ENCODE assay signal across 10 mouse cellular contexts in genomic region chr5:122234319-122235195, GRCm38 (mm10). TPM values are rescaled to one million over a fixed set of nuclear protein-coding genes. Genes with fewer than 3 reads are reported as not detected.
A peak's percentile ranks its signal among the peaks of the same experiment; 100 is the strongest.
DNase-seq lines count a peak whose midpoint lies in the region; ATAC-seq and TF ChIP-seq lines count a peak whose summit lies in the region.
"Had no signal": no experiment of that assay in that cellular context is flagged by ENCODE, and none has a peak within 500 bp of the region (broad histone marks: within the 10 kb centered on the region; RNA-seq: fewer than 3 reads in every experiment).

No protein-coding gene starts in this region.

- TF ChIP-seq RAD21 in CH12.LX (IDR thresholded peaks at IDR 0.05; ENCODE audit: low read depth, low read length): no peak; the same call in 1 of the 2 replicates

- H3K27me3 ChIP-seq in heart, postnatal 0 days (ENCODE audit: control insufficient read depth, insufficient read depth, low read length): 0 out of 2 replicates have a peak, but pooled peaks cover 3% of the 10 kb centered on the region
- no peaks in the 10 kb centered on the region for H3K27me3 ChIP-seq in heart, embryonic 11.5 days (ENCODE audit: control insufficient read depth, insufficient read depth, low read length)
- H3K27me3 ChIP-seq in CH12.LX (replicated peaks): no peaks in the 10 kb centered on the region
- H3K27me3 ChIP-seq: neural tube, embryonic 12.5 days; stomach, embryonic 15.5 days had no signal

- no peak overlapping the region; the same call in 1 of the 2 replicates for H3K4me2 ChIP-seq in heart, postnatal 0 days (ENCODE audit: low read depth, low read length)
- H3K4me2 ChIP-seq in heart, embryonic 11.5 days: no peak overlapping the region
- peak overlapping the region; percentile 62 for H3K4me2 ChIP-seq in CH12.LX (ENCODE audit: insufficient read depth, low read depth, poor library complexity, severe bottlenecking)
- H3K4me2 ChIP-seq: neural tube, embryonic 12.5 days; stomach, embryonic 15.5 days had no signal

- H3K9me3 ChIP-seq in heart, postnatal 0 days (replicated peaks; ENCODE audit: control insufficient read depth, low read length): no peaks in the 10 kb centered on the region
- no peaks in the 10 kb centered on the region for H3K9me3 ChIP-seq in heart, embryonic 11.5 days (replicated peaks; ENCODE audit: control insufficient read depth, low read length)
- peaks cover 1% of the 10 kb centered on the region for H3K9me3 ChIP-seq in CH12.LX (replicated peaks; ENCODE audit: low read length)
- H3K9me3 ChIP-seq: neural tube, embryonic 12.5 days; stomach, embryonic 15.5 days had no signal

- WGBS in heart, postnatal 0 days: 72% methylated on average over 9 of the region's 9 CpGs
- WGBS in heart, embryonic 11.5 days (ENCODE audit: insufficient replicate concordance): 77% methylated on average over 9 of the region's 9 CpGs

- in situ Hi-C loops in CH12.LX (cut with MboI; ENCODE audit: low pct_ligation_motif_present, low pct_unique_long_range_greater_than_20kb, low sequenced_read_pairs): no loop called here

- no peak overlapping the region for H3K4me3 ChIP-seq in heart, postnatal 0 days (ENCODE audit: low read depth, low read length)
- no peak overlapping the region for H3K4me3 ChIP-seq in heart, embryonic 11.5 days (ENCODE audit: low read depth, low read length)
- peak overlapping the region; percentile 15 to 42 (median 36) for H3K4me3 ChIP-seq in CH12.LX (replicated peaks in 1 of 3; ENCODE audit: low read depth in 2 of 3, low read length in 2 of 3, poor library complexity in 1 of 3)
- H3K4me3 ChIP-seq: neural tube, embryonic 12.5 days; stomach, embryonic 15.5 days had no signal

- H3K36me3 ChIP-seq in heart, postnatal 0 days (replicated peaks; ENCODE audit: control insufficient read depth, insufficient read depth, low read length): no peaks in the 10 kb centered on the region
- H3K36me3 ChIP-seq in heart, embryonic 11.5 days (ENCODE audit: control insufficient read depth, insufficient read depth, low read length): no peaks in the 10 kb centered on the region; the same call in 1 of the 2 replicates
- H3K36me3 ChIP-seq in CH12.LX (replicated peaks in 1 of 2; ENCODE audit: control insufficient read depth in 1 of 2, insufficient read depth in 1 of 2, low read length in 1 of 2): peaks cover 27 to 67% of the 10 kb centered on the region in 2 experiments
- H3K36me3 ChIP-seq: neural tube, embryonic 12.5 days; stomach, embryonic 15.5 days had no signal

- TF ChIP-seq EP300 in heart, postnatal 0 days (IDR thresholded peaks at IDR 0.05; ENCODE audit: low read depth): no peak
- peak; percentile 65 for TF ChIP-seq EP300 in CH12.LX (IDR thresholded peaks at IDR 0.05; ENCODE audit: low read length)

- no peak overlapping the region for H3K9ac ChIP-seq in heart, postnatal 0 days (replicated peaks; ENCODE audit: low read depth, low read length)
- no peak overlapping the region for H3K9ac ChIP-seq in heart, embryonic 11.5 days (ENCODE audit: low read depth, low read length)
- peak overlapping the region; percentile 74 for H3K9ac ChIP-seq in CH12.LX (ENCODE audit: insufficient read depth, low read depth)
- H3K9ac ChIP-seq: neural tube, embryonic 12.5 days; stomach, embryonic 15.5 days had no signal

- 0 out of 2 replicates have a peak, but pooled peaks have one; percentile 5 for TF ChIP-seq POLR2A in CH12.LX (IDR thresholded peaks at IDR 0.05; ENCODE audit: low read depth, low read length)

- ATAC-seq in heart, postnatal 0 days (ENCODE audit: insufficient read depth, low read depth): no peak
- ATAC-seq in heart, embryonic 11.5 days (replicated peaks; ENCODE audit: insufficient number of reproducible peaks, low FRiP score, low TSS enrichment): no peak

- no peak for TF ChIP-seq CTCF in heart, postnatal 0 days (IDR thresholded peaks at IDR 0.05; ENCODE audit: low read depth)
- no peak for TF ChIP-seq CTCF in CH12.LX (conservative IDR thresholded peaks at IDR 0.05 in 1 of 2, IDR thresholded peaks at IDR 0.05 in 1 of 2; ENCODE audit: low read depth in 2 of 2, low read length in 2 of 2)

- no peaks in the 10 kb centered on the region; the same call in 1 of the 2 replicates for H3K4me1 ChIP-seq in heart, postnatal 0 days (ENCODE audit: control insufficient read depth, insufficient read depth)
- H3K4me1 ChIP-seq in heart, embryonic 11.5 days (ENCODE audit: control insufficient read depth, insufficient read depth, low read length): 0 out of 2 replicates have a peak, but pooled peaks cover 3% of the 10 kb centered on the region
- H3K4me1 ChIP-seq in CH12.LX (ENCODE audit: control insufficient read depth in 1 of 2, insufficient read depth in 2 of 2): peaks cover 34 to 78% of the 10 kb centered on the region in 2 experiments
- H3K4me1 ChIP-seq: neural tube, embryonic 12.5 days; stomach, embryonic 15.5 days had no signal

- no peak for DNase-seq in heart, postnatal 0 days (ENCODE audit: low spot score)
- DNase-seq in CH12.LX (ENCODE audit: extremely low read depth): peak; percentile 85
- DNase-seq in induced T-regulatory cell, adult 2 months (ENCODE audit: low read depth): peak; percentile 83
- peak; percentile 77 to 81 for DNase-seq in spleen, postnatal 36 days (ENCODE audit: low spot score in 2 of 2)
- no peak for DNase-seq in right cerebral cortex, postnatal 14 days
- no peak for DNase-seq in lung, postnatal 10 days
- DNase-seq in heart, postnatal 4 days: no peak

- dilution Hi-C loops in CH12.LX (cut with MboI; ENCODE audit: extremely low pct_ligation_motif_present, extremely low pct_unique_long_range_greater_than_20kb, low sequenced_read_pairs): no loop called here

- peak overlapping the region; percentile 66; the same call in 1 of the 2 replicates for H3K27ac ChIP-seq in heart, postnatal 0 days (ENCODE audit: low read depth)
- H3K27ac ChIP-seq in heart, embryonic 11.5 days (ENCODE audit: low read depth, low read length): no peak overlapping the region
- peak overlapping the region; percentile 98 for H3K27ac ChIP-seq in CH12.LX (ENCODE audit: insufficient read depth, low read depth)
- H3K27ac ChIP-seq: neural tube, embryonic 12.5 days; stomach, embryonic 15.5 days had no signal

- H3K79me2 ChIP-seq in CH12.LX (replicated peaks; ENCODE audit: control insufficient read depth, extremely low read depth, insufficient read depth, poor library complexity, severe bottlenecking): peaks cover 8% of the 10 kb centered on the region

TF ChIP-seq in CH12.LX, 34 proteins besides CTCF, POLR2A, EP300 and RAD21 (continues in another document):
- TF ChIP-seq UBTF (IDR thresholded peaks at IDR 0.05; ENCODE audit: low read depth, low read length) (peak; percentile 61), RCOR1 (conservative IDR thresholded peaks at IDR 0.05; ENCODE audit: low read depth, low read length) (no peak), E2F4 (IDR thresholded peaks at IDR 0.05; ENCODE audit: insufficient replicate concordance, low read depth, low read length) (no peak), USF2 (conservative IDR thresholded peaks at IDR 0.05; ENCODE audit: low read depth, low read length) (no peak), HCFC1 (IDR thresholded peaks at IDR 0.05; ENCODE audit: low read depth, low read length) (no peak), PAX5 (IDR thresholded peaks at IDR 0.05; ENCODE audit: low read length) (no peak), SIN3A (IDR thresholded peaks at IDR 0.05; ENCODE audit: low read length) (peak; percentile 76; the same call in 1 of the 2 replicates), JUND (conservative IDR thresholded peaks at IDR 0.05; ENCODE audit: low read depth, low read length) (no peak), POLR2AphosphoS2 (IDR thresholded peaks at IDR 0.05; ENCODE audit: low read depth, low read length) (0 out of 2 replicates have a peak, but pooled peaks have one; percentile 52), ZMIZ1 (IDR thresholded peaks at IDR 0.05; ENCODE audit: low read depth, low read length) (peak; percentile 70), ETS1 (conservative IDR thresholded peaks at IDR 0.05; ENCODE audit: low read depth, low read length) (peak; percentile 69), MAFK (IDR thresholded peaks at IDR 0.05; ENCODE audit: insufficient replicate concordance, low read length) (0 out of 2 replicates have a peak, but pooled peaks have one; percentile 51), NRF1 (IDR thresholded peaks at IDR 0.05; ENCODE audit: low read depth, low read length) (no peak), CHD1 (IDR thresholded peaks at IDR 0.05; ENCODE audit: low read depth, low read length) (peak; percentile 73), USF1 (IDR thresholded peaks at IDR 0.05; ENCODE audit: low read depth, low read length) (no peak), MAX (IDR thresholded peaks at IDR 0.05; ENCODE audit: low read length) (no peak), SMC3 (IDR thresholded peaks at IDR 0.05; ENCODE audit: low read depth, low read length) (no peak; the same call in 1 of the 2 replicates), TBP (conservative IDR thresholded peaks at IDR 0.05; ENCODE audit: low read depth, low read length) (peak; percentile 44; the same call in 1 of the 2 replicates)

RNA-seq across cellular contexts. Expression of gene Hvcn1, which starts 28.0 kb away (rescaled TPM):
- 0.23 and 2.6 TPM in 2 replicates for total RNA-seq in heart, postnatal 0 days (2014; rRNA removed; ENCODE audit: low replicate concordance)
- 1.2 and 2.1 TPM in 2 replicates for polyA plus RNA-seq in heart, postnatal 0 days (2015; fragmentation: Nextera tagmentation; extraction: Ambion mirVana)
- polyA plus RNA-seq in heart, embryonic 11.5 days (2014; fragmentation: Nextera tagmentation; extraction: Ambion mirVana): 1.7 and 2.7 TPM in 2 replicates
- total RNA-seq in CH12.LX (2012; rRNA removed) (156 and 167 TPM in 2 replicates), CH12.LX (2014; rRNA removed) (132 and 143 TPM in 2 replicates)
- 145 and 159 TPM in 2 replicates for polyA plus RNA-seq in CH12.LX (2012; ENCODE audit: insufficient read length, low read depth)
- 1 to 10 TPM; 1.9 to 2.0 TPM for total RNA-seq in heart, postnatal 4 days (2021)

RNA-seq across cellular contexts. Expression of gene Tctn1, which starts 29.7 kb away (rescaled TPM):
- 5.7 and 21.6 TPM in 2 replicates for total RNA-seq in heart, postnatal 0 days (2014; rRNA removed; ENCODE audit: low replicate concordance)
- polyA plus RNA-seq in heart, postnatal 0 days (2015; fragmentation: Nextera tagmentation; extraction: Ambion mirVana): 2.3 TPM in 2 replicates
- 1.7 and 2.2 TPM in 2 replicates for polyA plus RNA-seq in heart, embryonic 11.5 days (2014; fragmentation: Nextera tagmentation; extraction: Ambion mirVana)
- total RNA-seq in CH12.LX (2012; rRNA removed) (7.6 and 8.8 TPM in 2 replicates), CH12.LX (2014; rRNA removed) (2.6 and 2.9 TPM in 2 replicates)
- polyA plus RNA-seq in CH12.LX (2012; ENCODE audit: insufficient read length, low read depth): 3.7 and 4.4 TPM in 2 replicates
- total RNA-seq in heart, postnatal 4 days (2021): 1 to 10 TPM; 6.0 to 6.1 TPM

RNA-seq across cellular contexts. Expression of gene Pptc7, which starts 49.6 kb away (rescaled TPM):
- 33.9 and 40.3 TPM in 2 replicates for total RNA-seq in heart, postnatal 0 days (2014; rRNA removed; ENCODE audit: low replicate concordance)
- 16.8 and 20.5 TPM in 2 replicates for polyA plus RNA-seq in heart, postnatal 0 days (2015; fragmentation: Nextera tagmentation; extraction: Ambion mirVana)
- 10.2 and 12.3 TPM in 2 replicates for polyA plus RNA-seq in heart, embryonic 11.5 days (2014; fragmentation: Nextera tagmentation; extraction: Ambion mirVana)
- total RNA-seq in CH12.LX (2012; rRNA removed): 17.1 and 19.9 TPM in 2 replicates
- total RNA-seq in CH12.LX (2014; rRNA removed): 25.6 and 25.9 TPM in 2 replicates
- 22.2 and 23.6 TPM in 2 replicates for polyA plus RNA-seq in CH12.LX (2012; ENCODE audit: insufficient read length, low read depth)
- total RNA-seq in heart, postnatal 4 days (2021): 10 to 100 TPM; 44.0 to 47.2 TPM

Comparison
In these comparisons a context has a peak if more than half of its experiments do, and no peak if none do; other contexts are left out.
1. DNase-seq: peak in CH12.LX (single experiment), induced T-regulatory cell, adult 2 months (single experiment) and spleen, postnatal 36 days (2 of 2); none in heart, postnatal 0 days (single experiment), right cerebral cortex, postnatal 14 days (single experiment), lung, postnatal 10 days (single experiment) and heart, postnatal 4 days (single experiment).
2. H3K4me3 ChIP-seq: peak in CH12.LX (3 of 3); none in heart, postnatal 0 days (single experiment) and heart, embryonic 11.5 days (single experiment).
3. RNA of gene Hvcn1, which starts 28.0 kb away (total RNA-seq): 132 to 167 TPM in CH12.LX; 1.9 to 2.0 TPM in heart, postnatal 4 days and 0.23 to 2.6 TPM in heart, postnatal 0 days; every median in the first group is over 10 times any median in the second.